In the genomic region with DNA sequence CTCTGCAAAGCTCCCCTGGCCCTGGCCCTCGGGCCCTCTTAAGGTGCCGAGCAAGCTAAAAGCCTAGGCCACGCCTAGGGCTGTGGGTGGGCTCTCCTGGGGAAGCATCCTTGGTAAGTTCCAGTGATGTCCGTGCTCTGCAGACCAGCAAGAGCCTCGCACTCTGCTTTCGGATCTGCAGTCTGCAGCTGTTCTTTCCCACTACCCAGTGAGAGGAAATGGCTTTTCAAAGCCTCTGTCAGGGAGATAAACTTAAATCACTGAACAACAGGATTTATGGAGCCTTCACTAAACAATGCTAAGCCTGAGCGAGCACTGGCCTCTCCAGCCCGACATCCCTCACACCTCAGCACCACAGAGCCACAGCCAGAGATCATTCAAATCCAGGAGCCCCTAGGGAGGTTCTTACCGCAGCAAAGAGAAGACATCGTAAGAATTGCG, we compare ENCODE assay signal across 11 mouse cellular contexts.
DNase-seq lines count a peak whose midpoint lies in the region; ATAC-seq and TF ChIP-seq lines count a peak whose summit lies in the region.
"Had no signal": no experiment of that assay in that cellular context is flagged by ENCODE, and none has a peak within 500 bp of the region (broad histone marks: within the 10 kb centered on the region; RNA-seq: fewer than 3 reads in every experiment).

No protein-coding gene starts in this region.

- peaks cover 20% of the 10 kb centered on the region for H3K4me1 ChIP-seq in forebrain, embryonic 10.5 days
- no peaks in the 10 kb centered on the region for H3K4me1 ChIP-seq in forebrain, embryonic 15.5 days
- 0 out of 2 replicates have a peak, but pooled peaks cover 3% of the 10 kb centered on the region for H3K4me1 ChIP-seq in lung, postnatal 0 days (ENCODE audit: insufficient read depth, low read depth, low read length)
- peaks cover 5% of the 10 kb centered on the region for H3K4me1 ChIP-seq in kidney, postnatal 0 days (replicated peaks; ENCODE audit: insufficient read depth, low read length)
- peaks cover 8% of the 10 kb centered on the region; the same call in 1 of the 2 replicates for H3K4me1 ChIP-seq in stomach, embryonic 14.5 days (ENCODE audit: control insufficient read depth, insufficient read depth, low read length)

- 0 out of 2 replicates have a peak overlapping the region, but pooled peaks have one; percentile 6 for H3K27ac ChIP-seq in forebrain, embryonic 10.5 days
- H3K27ac ChIP-seq in forebrain, embryonic 15.5 days (replicated peaks) = no peak overlapping the region
- H3K27ac ChIP-seq in lung, postnatal 0 days (ENCODE audit: low read length) = no peak overlapping the region
- peak overlapping the region; percentile 63; the same call in 1 of the 2 replicates for H3K27ac ChIP-seq in kidney, postnatal 0 days
- peak overlapping the region; percentile 34; the same call in 1 of the 2 replicates for H3K27ac ChIP-seq in stomach, embryonic 14.5 days (ENCODE audit: low read length)

- no peak for TF ChIP-seq CTCF in lung, postnatal 0 days (IDR thresholded peaks at IDR 0.05)
- no peak for TF ChIP-seq CTCF in kidney, postnatal 0 days (IDR thresholded peaks at IDR 0.05; ENCODE audit: low read depth)

- no peaks in the 10 kb centered on the region for H3K9me3 ChIP-seq in forebrain, embryonic 10.5 days
- no peaks in the 10 kb centered on the region for H3K9me3 ChIP-seq in forebrain, embryonic 15.5 days
- no peaks in the 10 kb centered on the region for H3K9me3 ChIP-seq in lung, postnatal 0 days (ENCODE audit: low read length)
- no peaks in the 10 kb centered on the region for H3K9me3 ChIP-seq in kidney, postnatal 0 days (replicated peaks; ENCODE audit: low read length)
- H3K9me3 ChIP-seq in stomach, embryonic 14.5 days (ENCODE audit: control insufficient read depth, low read depth, low read length) = no peaks in the 10 kb centered on the region

- no peak for DNase-seq in forebrain, embryonic 10.5 days (ENCODE audit: extremely low spot score, low spot score)
- no peak for DNase-seq in lung, postnatal 0 days (ENCODE audit: low spot score)
- DNase-seq in lung, postnatal 36 days = no peak
- peak; percentile 93 for DNase-seq in kidney, postnatal 0 days (ENCODE audit: low spot score)
- DNase-seq in layer of hippocampus, postnatal 14 days (ENCODE audit: low spot score in 2 of 2) = no peak
- DNase-seq in right cerebral cortex, adult 18-20 months = no peak
- DNase-seq: cerebellum, adult 18-20 months; lung, adult 2 months; thymus, adult 18-20 months had no signal

- ATAC-seq in forebrain, embryonic 15.5 days (replicated peaks) = no peak
- ATAC-seq in lung, postnatal 0 days = peak; percentile 23; the same call in 1 of the 2 replicates
- ATAC-seq in kidney, postnatal 0 days (replicated peaks; ENCODE audit: low FRiP score, low read depth) = peak; percentile 68
- peak; percentile 56; the same call in 1 of the 2 replicates for ATAC-seq in stomach, embryonic 14.5 days (ENCODE audit: insufficient number of reproducible peaks, insufficient read depth, low FRiP score, low read depth)

- H3K4me2 ChIP-seq in forebrain, embryonic 15.5 days (replicated peaks) = no peak overlapping the region
- H3K4me2 ChIP-seq in lung, postnatal 0 days (replicated peaks; ENCODE audit: low read depth, low read length) = no peak overlapping the region
- peak overlapping the region; percentile 30; the same call in 1 of the 2 replicates for H3K4me2 ChIP-seq in kidney, postnatal 0 days (ENCODE audit: low read length)
- H3K4me2 ChIP-seq in stomach, embryonic 14.5 days (replicated peaks; ENCODE audit: low read depth, low read length) = no peak overlapping the region

- no peaks in the 10 kb centered on the region for H3K27me3 ChIP-seq in forebrain, embryonic 10.5 days (ENCODE audit: poor library complexity, severe bottlenecking)
- no peaks in the 10 kb centered on the region for H3K27me3 ChIP-seq in forebrain, embryonic 15.5 days
- no peaks in the 10 kb centered on the region for H3K27me3 ChIP-seq in lung, postnatal 0 days (replicated peaks; ENCODE audit: insufficient read depth, low read length)
- no peaks in the 10 kb centered on the region for H3K27me3 ChIP-seq in kidney, postnatal 0 days (ENCODE audit: insufficient read depth, low read length)
- H3K27me3 ChIP-seq in stomach, embryonic 14.5 days (ENCODE audit: control insufficient read depth, insufficient read depth, low read length) = no peaks in the 10 kb centered on the region

- no peaks in the 10 kb centered on the region for H3K36me3 ChIP-seq in forebrain, embryonic 10.5 days (replicated peaks)
- H3K36me3 ChIP-seq in forebrain, embryonic 15.5 days = no peaks in the 10 kb centered on the region
- H3K36me3 ChIP-seq in lung, postnatal 0 days (ENCODE audit: insufficient read depth, low read length) = no peaks in the 10 kb centered on the region
- H3K36me3 ChIP-seq in kidney, postnatal 0 days (ENCODE audit: insufficient read depth, low read length) = no peaks in the 10 kb centered on the region
- H3K36me3 ChIP-seq in stomach, embryonic 14.5 days (ENCODE audit: control insufficient read depth, insufficient read depth, low read length) = no peaks in the 10 kb centered on the region

- TF ChIP-seq EP300 in lung, postnatal 0 days (IDR thresholded peaks at IDR 0.05) = no peak

- no peak overlapping the region for H3K4me3 ChIP-seq in forebrain, embryonic 10.5 days
- no peak overlapping the region for H3K4me3 ChIP-seq in forebrain, embryonic 15.5 days
- H3K4me3 ChIP-seq in lung, postnatal 0 days (ENCODE audit: low read depth, low read length) = no peak overlapping the region
- H3K4me3 ChIP-seq in kidney, postnatal 0 days (replicated peaks; ENCODE audit: low read depth, low read length) = no peak overlapping the region
- H3K4me3 ChIP-seq in stomach, embryonic 14.5 days (ENCODE audit: low read depth, low read length) = no peak overlapping the region

- 8% methylated on average over 11 of the region's 11 CpGs for WGBS in forebrain, embryonic 10.5 days
- 18% methylated on average over 11 of the region's 11 CpGs for WGBS in forebrain, embryonic 15.5 days
- WGBS in lung, postnatal 0 days = 28% methylated on average over 11 of the region's 11 CpGs
- 4% methylated on average over 11 of the region's 11 CpGs for WGBS in kidney, postnatal 0 days
- 8% methylated on average over 11 of the region's 11 CpGs for WGBS in stomach, embryonic 14.5 days

- H3K9ac ChIP-seq in forebrain, embryonic 15.5 days (replicated peaks) = no peak overlapping the region
- H3K9ac ChIP-seq in lung, postnatal 0 days (replicated peaks; ENCODE audit: low read depth) = no peak overlapping the region
- H3K9ac ChIP-seq in kidney, postnatal 0 days (ENCODE audit: low read depth, low read length) = peak overlapping the region; percentile 27; the same call in 1 of the 2 replicates
- H3K9ac ChIP-seq in stomach, embryonic 14.5 days (replicated peaks; ENCODE audit: low read depth, low read length) = no peak overlapping the region

Comparison
In these comparisons a context has a peak if more than half of its experiments do, and no peak if none do; other contexts are left out.
1. H3K27ac ChIP-seq: peak in forebrain, embryonic 10.5 days (single experiment), kidney, postnatal 0 days (single experiment) and stomach, embryonic 14.5 days (single experiment); none in forebrain, embryonic 15.5 days (single experiment) and lung, postnatal 0 days (single experiment).